Mouse (Mus musculus) kidney, postnatal 0 days (tissue): ENCODE data around the gene Gm20390. TPM values are rescaled to one million over a fixed set of nuclear protein-coding genes. Genes with fewer than 3 reads are reported as not detected.

Source experiments
- ATAC-seq: fragments of 200-750 bp; cut with Nextera tagmentation; replicated peaks from 2 replicates; pipeline ENCODE4 v1.8.0; 2017; ENCODE audit warnings: low read depth, moderate number of reproducible peaks, moderate TSS enrichment, moderate library complexity; ENCODE audit not compliant: low FRiP score
- DNase-seq: peaks from one replicate; pipeline ENCODE4 v3.0.0-alpha.2; 2016; ENCODE audit warnings: low spot score
- H3K27ac ChIP-seq: fragments of 300-500 bp; sonication (generic); 2 replicates; pipeline ENCODE4 v1.5.1; 2014; ENCODE audit warnings: mild to moderate bottlenecking
- H3K27me3 ChIP-seq: fragments of 300-500 bp; sonication (generic); 2 replicates; pipeline ENCODE4 v1.6.1; 2014; ENCODE audit warnings: low read length, mixed read lengths; ENCODE audit not compliant: insufficient read depth
- H3K36me3 ChIP-seq: fragments of 300-500 bp; sonication (generic); 2 replicates; pipeline ENCODE4 v1.6.1; 2014; ENCODE audit warnings: low read length, mixed read lengths; ENCODE audit not compliant: insufficient read depth
- H3K4me1 ChIP-seq: fragments of 300-500 bp; sonication (generic); replicated peaks from 2 replicates; pipeline ENCODE4 v1.6.1; 2014; ENCODE audit warnings: antibody characterized with exemption, low read length, mixed read lengths; ENCODE audit not compliant: insufficient read depth
- H3K4me2 ChIP-seq: fragments of 300-500 bp; sonication (generic); 2 replicates; pipeline ENCODE4 v1.6.1; 2014; ENCODE audit warnings: mild to moderate bottlenecking, low read length, moderate library complexity, mixed read lengths
- H3K4me3 ChIP-seq: fragments of 300-500 bp; sonication (generic); replicated peaks from 2 replicates; pipeline ENCODE4 v1.5.1; 2014; ENCODE audit warnings: low read depth, low read length
- H3K9ac ChIP-seq: fragments of 300-500 bp; sonication (generic); 2 replicates; pipeline ENCODE4 v1.6.1; 2014; ENCODE audit warnings: low read depth, low read length
- H3K9me3 ChIP-seq: fragments of 300-500 bp; sonication (generic); replicated peaks from 2 replicates; pipeline ENCODE4 v1.6.1; 2016; ENCODE audit warnings: low read length, inconsistent platforms, mixed read lengths
- CTCF ChIP-seq: IDR thresholded peaks from 2 replicates; pipeline ENCODE4 v1.5.1; 2016; ENCODE audit warnings: antibody characterized with exemption, low read depth, mild to moderate bottlenecking, moderate library complexity
- WGBS: fragments of 180-500 bp; shearing (Covaris S2); extraction: QIAGEN DNeasy Blood & Tissue Kit; methylation state at CpG from one replicate; pipeline ENCODE4 v1.1.7; 2014; 5-methylcytosine and 5-hydroxymethylcytosine counted together
- polyA plus RNA-seq: library from polyadenylated mRNA; unstranded; fragments of >200 nt; fragmentation: Nextera tagmentation; extraction: Ambion mirVana; gene quantifications from 2 replicates; pipeline ENCODE4 v1.2.1, GENCODE M21; 2015

The Gm20390 gene
- polyA plus RNA-seq, 1 experiment from 2014 or later = 353 TPM

- H3K9ac ChIP-seq = peak within 1 kb of the TSS; percentile 92
Measured at GRCm38 (mm10) chr11:93995720-93996305, 27.7 kb upstream of the Gm20390 start, which contains the start of gene Spag9. Gene Spag9 (plus strand): TSS chr11:93996091.

GRCm38 (mm10) chr11:93995111-93995719 lies 27.1 kb upstream of the Gm20390 start:
- 3% methylated on average over 15 of the region's 15 CpGs for WGBS

More at GRCm38 (mm10) chr11:93995720-93996305, 27.7 kb upstream of the Gm20390 start, which contains the start of gene Spag9:
- DNase-seq = peak; percentile 98
- Histone ChIP-seq H3K4me3 (peak within 1 kb of the TSS; percentile 98), H3K36me3 (no peaks in the 10 kb centered on the region), H3K4me2 (peak within 1 kb of the TSS; percentile 81), H3K27ac (peak within 1 kb of the TSS; percentile 96), H3K4me1 (peaks cover 12% of the 10 kb centered on the region; the same call in 1 of the 2 replicates), H3K27me3 (no peaks in the 10 kb centered on the region), H3K9me3 (no peaks in the 10 kb centered on the region)
- WGBS = 0% methylated on average over 37 of the region's 70 CpGs
- ATAC-seq = peak; percentile 92
- TF ChIP-seq CTCF = no peak

GRCm38 (mm10) chr11:93994531-93994930 lies 26.4 kb upstream of the Gm20390 start:
- no peak for TF ChIP-seq CTCF
- no peaks in the 10 kb centered on the region for H3K9me3 ChIP-seq
- peak overlapping the region; percentile 98 for H3K4me3 ChIP-seq
- ATAC-seq (no peak), DNase-seq (no peak)
- H3K27ac ChIP-seq = peak overlapping the region; percentile 96
- no peaks in the 10 kb centered on the region for H3K27me3 ChIP-seq
- H3K4me1 ChIP-seq = peaks cover 12% of the 10 kb centered on the region; the same call in 1 of the 2 replicates
- no peaks in the 10 kb centered on the region for H3K36me3 ChIP-seq
- WGBS = 44% methylated on average over 5 of the region's 5 CpGs
- H3K9ac ChIP-seq = peak overlapping the region; percentile 92; the same call in 1 of the 2 replicates
- peak overlapping the region; percentile 64 for H3K4me2 ChIP-seq

More at GRCm38 (mm10) chr11:93995111-93995719, 27.1 kb upstream of the Gm20390 start:
- peak overlapping the region; percentile 92 for H3K9ac ChIP-seq
- ATAC-seq (peak; percentile 78), DNase-seq (peak; percentile 94)
- peaks cover 12% of the 10 kb centered on the region; the same call in 1 of the 2 replicates for H3K4me1 ChIP-seq
- peak overlapping the region; percentile 98 for H3K4me3 ChIP-seq
- no peaks in the 10 kb centered on the region for H3K9me3 ChIP-seq
- no peaks in the 10 kb centered on the region for H3K27me3 ChIP-seq
- peak overlapping the region; percentile 64 for H3K4me2 ChIP-seq
- peak overlapping the region; percentile 96 for H3K27ac ChIP-seq
- no peaks in the 10 kb centered on the region for H3K36me3 ChIP-seq
- TF ChIP-seq CTCF = no peak

- H3K9me3 ChIP-seq = no peaks in the 10 kb centered on the region
- H3K9ac ChIP-seq = no peak overlapping the region
- 0 out of 2 replicates have a peak, but pooled peaks have one; percentile 33 for ATAC-seq
- WGBS = 46% methylated on average over 12 of the region's 12 CpGs
- peak overlapping the region; percentile 81 for H3K27ac ChIP-seq
- no peak overlapping the region for H3K4me3 ChIP-seq
- H3K4me2 ChIP-seq = peak overlapping the region; percentile 10; the same call in 1 of the 2 replicates
- peak; percentile 79 for DNase-seq
- H3K4me1 ChIP-seq = peaks cover 8% of the 10 kb centered on the region; the same call in 1 of the 2 replicates
- no peaks in the 10 kb centered on the region for H3K36me3 ChIP-seq
- no peak for TF ChIP-seq CTCF
- no peaks in the 10 kb centered on the region for H3K27me3 ChIP-seq
Measured at GRCm38 (mm10) chr11:93988328-93989062, 20.4 kb upstream of the Gm20390 start.

- H3K4me2 ChIP-seq = no peak overlapping the region
- 58% methylated on average over 8 of the region's 8 CpGs for WGBS
- H3K36me3 ChIP-seq = no peaks in the 10 kb centered on the region
Measured at GRCm38 (mm10) chr11:93987625-93988327, 19.7 kb upstream of the Gm20390 start.

More at GRCm38 (mm10) chr11:93987625-93988327, 19.7 kb upstream of the Gm20390 start:
- DNase-seq (peak; percentile 39), ATAC-seq (no peak)
- no peak for TF ChIP-seq CTCF
- H3K27ac ChIP-seq = peak overlapping the region; percentile 81
- H3K9me3 ChIP-seq = no peaks in the 10 kb centered on the region
- H3K9ac ChIP-seq = no peak overlapping the region
- no peak overlapping the region for H3K4me3 ChIP-seq
- H3K27me3 ChIP-seq = no peaks in the 10 kb centered on the region
- peaks cover 8% of the 10 kb centered on the region; the same call in 1 of the 2 replicates for H3K4me1 ChIP-seq
